In genomic region chr2:65266576-65267299, GRCm38 (mm10) we compare ENCODE assay signal across 15 mouse cellular contexts.
"Had no signal": no experiment of that assay in that cellular context is flagged by ENCODE, and none has a peak within 500 bp of the region (broad histone marks: within the 10 kb centered on the region; RNA-seq: fewer than 3 reads in every experiment).

No protein-coding gene starts in this region.

- ATAC-seq: intestine, embryonic 16.5 days had no signal

- H3K4me3 ChIP-seq: kidney, embryonic 15.5 days; limb, embryonic 13.5 days; midbrain, embryonic 10.5 days; myocyte; neural tube, embryonic 15.5 days had no signal

- DNase-seq: kidney, adult 2 months; kidney, postnatal 14 days; left cerebral cortex, postnatal 4 days; midbrain, embryonic 14.5 days; right cerebral cortex, adult 18-20 months; right cerebral cortex, postnatal 25 days; thymus, adult 18-20 months; thymus, postnatal 14 days had no signal

- H3K36me3 ChIP-seq: kidney, embryonic 15.5 days; limb, embryonic 13.5 days; midbrain, embryonic 10.5 days; neural tube, embryonic 15.5 days had no signal

- H3K9ac ChIP-seq: kidney, embryonic 15.5 days; limb, embryonic 13.5 days; liver, embryonic 14.5 days; neural tube, embryonic 15.5 days had no signal

- H3K4me2 ChIP-seq: kidney, embryonic 15.5 days; limb, embryonic 13.5 days; neural tube, embryonic 15.5 days had no signal

- H3K4me1 ChIP-seq: midbrain, embryonic 10.5 days; neural tube, embryonic 15.5 days had no signal

- H3K27me3 ChIP-seq: kidney, embryonic 15.5 days; limb, embryonic 13.5 days; neural tube, embryonic 15.5 days had no signal

- H3K9me3 ChIP-seq: kidney, embryonic 15.5 days; limb, embryonic 13.5 days; midbrain, embryonic 10.5 days; neural tube, embryonic 15.5 days had no signal

- H3K27ac ChIP-seq: kidney, embryonic 15.5 days; limb, embryonic 13.5 days; liver, embryonic 14.5 days; midbrain, embryonic 10.5 days; neural tube, embryonic 15.5 days had no signal
